Mouse (Mus musculus): ENCODE results near the gene Ddrgk1. TPM values are rescaled to one million over a fixed set of nuclear protein-coding genes. Genes with fewer than 3 reads are reported as not detected.

The Ddrgk1 gene
- total RNA-seq, 2 experiments from 2014 or later, result 45.2 to 64.6 TPM

Other genes with a start within 250 kb of the Ddrgk1 start
- gene Vps16, start 240.3 kb downstream of the Ddrgk1 start, total RNA-seq (2015), result 74.6 and 102 TPM in 2 replicates
- 96.7 and 99.6 TPM in 2 replicates for gene Vps16, start 240.3 kb downstream of the Ddrgk1 start, total RNA-seq (2017)
- 6.1 and 6.7 TPM in 2 replicates for gene Pced1a, start 240.0 kb downstream of the Ddrgk1 start, total RNA-seq (2015)
- 12.2 and 14.1 TPM in 2 replicates for gene Pced1a, start 240.0 kb downstream of the Ddrgk1 start, total RNA-seq (2017)
- 59.3 and 60.3 TPM in 2 replicates for gene Ptpra, start 214.4 kb downstream of the Ddrgk1 start, total RNA-seq (2015)
- gene Ptpra, start 214.4 kb downstream of the Ddrgk1 start, total RNA-seq (2017), result 163 and 173 TPM in 2 replicates
- 39.5 and 42.2 TPM in 2 replicates for gene Mrps26, start 100.9 kb downstream of the Ddrgk1 start, total RNA-seq (2015)
- gene Mrps26, start 100.9 kb downstream of the Ddrgk1 start, total RNA-seq (2017), result 34.3 and 35.4 TPM in 2 replicates
- not detected in 2 replicates for gene Oxt, start 88.5 kb downstream of the Ddrgk1 start, total RNA-seq (2015)
- gene Oxt, start 88.5 kb downstream of the Ddrgk1 start, total RNA-seq (2017), result not detected in 2 replicates
- not detected in 2 replicates for gene Avp, start 82.1 kb downstream of the Ddrgk1 start, total RNA-seq (2015)
- not detected in 2 replicates for gene Avp, start 82.1 kb downstream of the Ddrgk1 start, total RNA-seq (2017)
- 11.0 and 12.4 TPM in 2 replicates for gene Fastkd5, start 34.6 kb downstream of the Ddrgk1 start, total RNA-seq (2015)
- gene Fastkd5, start 34.6 kb downstream of the Ddrgk1 start, total RNA-seq (2017), result 11.9 and 12.4 TPM in 2 replicates
- 3.7 and 4.1 TPM in 2 replicates for gene Ubox5, start 34.6 kb downstream of the Ddrgk1 start, total RNA-seq (2015)
- 4.4 and 10.2 TPM in 2 replicates for gene Ubox5, start 34.6 kb downstream of the Ddrgk1 start, total RNA-seq (2017)
- 0.25 and 0.65 TPM in 2 replicates for gene Lzts3, start 21.9 kb downstream of the Ddrgk1 start, total RNA-seq (2015)
- gene Lzts3, start 21.9 kb downstream of the Ddrgk1 start, total RNA-seq (2017), result 0.24 and 0.37 TPM in 2 replicates
- gene Itpa, start 3.0 kb upstream of the Ddrgk1 start, total RNA-seq (2015), result 30.3 and 31.9 TPM in 2 replicates
- 48.5 and 50.7 TPM in 2 replicates for gene Itpa, start 3.0 kb upstream of the Ddrgk1 start, total RNA-seq (2017)
- gene Slc4a11, start 32.9 kb upstream of the Ddrgk1 start, total RNA-seq (2015), result 0.16 TPM in 1 of 2 replicates, not detected in the other
- not detected in 2 replicates for gene Slc4a11, start 32.9 kb upstream of the Ddrgk1 start, total RNA-seq (2017)
- 11.3 and 14.6 TPM in 2 replicates for gene 4930402H24Rik, start 241.7 kb upstream of the Ddrgk1 start, total RNA-seq (2015)
- gene 4930402H24Rik, start 241.7 kb upstream of the Ddrgk1 start, total RNA-seq (2017), result 8.7 and 15.4 TPM in 2 replicates
- gene Atrn, start 241.8 kb upstream of the Ddrgk1 start, total RNA-seq (2015), result 24.8 and 30.7 TPM in 2 replicates
- gene Atrn, start 241.8 kb upstream of the Ddrgk1 start, total RNA-seq (2017), result 23.1 and 26.5 TPM in 2 replicates